Mouse (Mus musculus): ENCODE data around the gene Osbp2.
A peak's percentile ranks its signal among the peaks of the same experiment; 100 is the strongest.

Osbp2 gene

DNA sequence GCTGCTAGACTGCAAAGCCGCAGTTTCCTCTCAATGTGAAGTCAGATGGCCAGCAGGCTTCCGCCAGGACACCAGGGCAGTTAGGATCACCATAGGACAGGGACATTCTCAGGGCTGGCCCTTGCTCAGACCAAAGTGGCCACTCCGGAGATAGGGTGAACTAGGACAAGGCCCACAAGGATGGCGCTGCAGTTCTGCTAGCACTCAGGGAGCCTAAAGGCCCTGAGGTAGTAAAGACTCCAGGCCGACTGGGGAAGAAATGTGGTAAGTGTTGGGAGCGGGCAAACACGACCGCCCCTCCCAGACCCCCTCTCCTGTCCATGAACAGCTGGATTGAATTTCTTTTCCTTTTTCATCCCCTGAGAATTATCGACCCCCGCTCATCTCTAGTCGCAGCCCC, 102.4 kb downstream of the Osbp2 start:
- DNase-seq (ENCODE audit: low read depth, low spot score), result no peak

GRCm38 (mm10) chr11:3759433-3759832, 104.3 kb downstream of the Osbp2 start:
- no peak for DNase-seq (ENCODE audit: low read depth, low spot score)

GRCm38 (mm10) chr11:3755341-3755740, 108.4 kb downstream of the Osbp2 start:
- DNase-seq (ENCODE audit: low read depth, low spot score), result no peak

GRCm38 (mm10) chr11:3754685-3755084, 109.0 kb downstream of the Osbp2 start:
- no peak for DNase-seq (ENCODE audit: low read depth, low spot score)

- DNase-seq (ENCODE audit: low read depth, low spot score), result no peak
These were observed 109.8 kb downstream of the Osbp2 start for GRCm38 (mm10) chr11:3753897-3754296.

DNA sequence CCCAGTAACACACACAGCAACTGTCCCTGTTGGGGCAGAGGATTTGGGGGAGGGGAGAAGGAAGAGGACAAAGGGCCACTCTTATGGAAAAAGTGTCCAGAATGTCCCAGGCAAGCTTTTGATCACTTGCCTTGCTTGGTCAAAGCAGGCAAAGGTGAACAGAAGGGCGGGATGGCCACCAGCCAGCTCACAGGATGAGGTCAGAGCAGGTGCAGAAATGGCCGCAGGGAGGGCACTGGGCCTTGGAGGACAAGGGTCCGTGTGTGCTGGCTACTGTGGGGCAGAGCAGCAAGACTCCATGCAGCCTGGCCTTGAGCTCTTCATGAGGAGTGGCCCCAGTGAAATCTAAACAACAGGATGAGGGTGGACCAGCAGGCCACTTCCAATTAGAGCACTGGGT, 110.9 kb downstream of the Osbp2 start:
- DNase-seq (ENCODE audit: low read depth, low spot score), result no peak

DNA sequence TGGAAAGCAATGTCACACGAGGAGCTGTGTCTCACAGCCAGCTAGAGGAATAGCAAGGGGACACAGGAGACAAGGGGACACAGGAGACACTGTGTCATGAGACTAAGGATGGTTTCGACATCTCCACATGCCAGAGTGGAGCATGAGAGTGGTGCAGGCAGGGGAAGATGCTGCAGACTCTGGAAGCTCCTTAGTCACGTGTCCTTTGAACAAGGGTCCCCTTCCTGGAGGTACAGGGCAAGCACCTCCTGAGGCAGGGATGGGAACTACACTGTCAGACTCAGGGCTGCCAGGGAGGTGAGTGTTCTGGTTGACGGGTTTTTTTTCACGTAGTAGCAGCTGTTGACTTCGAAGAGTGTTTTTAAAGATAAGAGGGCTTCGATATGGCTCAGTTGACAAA, 113.9 kb downstream of the Osbp2 start:
- no peak for DNase-seq (ENCODE audit: low read depth, low spot score)

DNA sequence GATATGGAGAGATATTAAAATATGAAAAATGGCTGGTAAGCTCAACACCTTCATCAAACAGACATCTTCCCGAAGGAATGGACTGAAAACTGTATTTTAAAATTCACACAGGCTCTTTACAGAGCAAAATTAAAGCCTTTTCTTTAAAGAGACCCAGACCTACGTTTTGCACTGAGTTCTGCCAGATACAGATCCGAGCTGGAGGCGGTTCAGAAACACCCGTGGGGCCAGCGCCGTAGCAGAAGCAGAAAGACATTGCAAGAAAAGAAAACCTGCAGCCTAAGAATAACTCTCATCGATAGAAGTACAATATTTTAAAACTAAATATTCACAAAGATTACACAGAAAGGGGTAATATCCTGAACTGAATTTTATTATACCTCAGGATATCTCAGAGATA, 121.3 kb downstream of the Osbp2 start:
- DNase-seq (ENCODE audit: low read depth, low spot score), result no peak

DNA sequence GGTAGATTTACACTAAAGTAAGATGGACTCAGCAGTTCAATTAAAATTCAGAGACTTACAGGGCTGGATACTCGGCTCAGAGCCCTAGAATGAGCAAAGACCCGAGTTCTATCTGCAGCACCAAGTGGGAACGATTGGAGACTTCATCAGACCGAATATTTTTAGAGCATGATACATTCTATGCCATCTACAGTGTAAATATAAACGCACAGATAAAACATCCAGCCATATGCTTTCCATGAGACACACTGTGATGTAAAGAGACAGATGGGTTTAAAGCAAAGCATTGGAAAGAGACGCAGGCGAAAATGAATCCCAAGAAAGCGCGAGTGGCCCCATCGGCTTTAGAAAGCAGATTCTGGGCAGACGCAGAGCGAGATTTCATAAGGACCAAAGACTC, 122.5 kb downstream of the Osbp2 start:
- DNase-seq (ENCODE audit: low read depth, low spot score), result no peak

DNA sequence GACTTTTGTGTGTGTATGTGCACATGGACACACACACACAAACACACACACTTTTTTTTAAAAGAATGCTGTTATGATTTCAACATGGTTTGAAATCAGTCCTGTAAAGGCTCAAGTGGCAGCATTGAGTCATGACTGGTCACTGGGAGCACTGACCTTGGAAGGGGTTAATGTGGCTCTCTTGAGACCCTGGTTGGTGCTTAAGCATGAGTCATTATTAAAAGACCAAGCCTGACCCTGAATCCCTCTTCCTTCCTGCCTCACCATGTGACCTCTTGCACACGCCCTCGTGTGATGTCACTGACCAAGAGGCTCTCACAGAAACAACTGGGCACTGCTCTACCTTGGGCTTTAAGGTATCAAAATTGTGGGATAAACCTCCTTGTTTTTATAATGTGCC, 124.9 kb downstream of the Osbp2 start:
- DNase-seq (ENCODE audit: low read depth, low spot score), result no peak

DNA sequence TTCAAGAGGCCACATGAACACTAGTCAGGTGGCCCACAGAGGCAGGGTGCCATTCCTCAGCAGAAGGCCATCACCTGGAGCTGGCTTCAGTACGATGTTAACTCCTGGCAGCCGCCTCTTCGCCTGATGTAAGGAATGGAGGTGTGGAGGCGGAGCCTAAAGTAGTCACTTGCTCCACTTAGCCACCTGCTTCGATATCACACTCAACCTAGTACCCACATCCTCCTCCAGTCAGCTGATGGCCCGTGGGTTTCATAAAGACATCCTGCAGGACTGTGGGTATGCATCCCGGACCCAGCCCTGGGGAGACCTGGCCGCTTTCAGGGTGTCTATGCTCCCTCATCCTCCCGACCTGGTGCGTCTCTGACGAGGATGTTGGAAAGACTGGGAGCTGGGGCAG, 128.0 kb downstream of the Osbp2 start:
- no peak for DNase-seq (ENCODE audit: low read depth, low spot score)

DNA sequence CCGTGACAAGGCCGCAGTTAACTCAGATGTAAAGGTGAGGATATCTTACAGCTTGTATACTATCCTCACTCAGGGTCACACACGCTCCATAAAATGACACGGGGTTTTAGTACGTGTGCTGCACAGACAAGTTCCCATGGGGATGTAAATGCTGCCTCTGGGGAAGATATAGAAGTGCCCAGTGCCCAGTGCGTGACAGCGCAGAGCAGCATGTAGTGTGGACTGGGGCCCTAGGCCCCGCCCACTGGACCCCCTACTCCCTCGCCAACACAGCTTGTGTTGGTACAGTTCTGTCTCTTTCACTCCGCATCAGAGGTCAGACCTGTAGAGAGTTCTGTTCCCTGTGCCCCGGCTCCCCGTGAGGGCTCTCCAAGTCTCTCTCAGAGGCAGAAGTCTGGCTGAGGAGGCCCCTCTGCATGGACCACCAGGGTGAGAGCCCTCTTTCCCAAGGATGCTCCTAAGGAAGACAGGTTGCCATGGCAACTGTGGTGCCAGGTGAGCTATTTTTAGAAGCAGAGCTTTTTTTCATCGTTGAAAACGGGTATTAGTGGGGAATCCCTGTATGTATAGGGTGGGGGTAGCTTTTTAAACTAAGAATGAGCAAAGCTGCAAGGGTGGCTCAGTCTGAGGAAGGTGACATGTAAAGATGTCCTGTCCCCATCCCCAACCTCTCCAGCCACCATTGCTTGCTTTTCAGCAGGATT, 129.6 kb downstream of the Osbp2 start:
- DNase-seq (ENCODE audit: low read depth, low spot score), result no peak

- DNase-seq (ENCODE audit: low read depth, low spot score), result no peak
These were observed 132.2 kb downstream of the Osbp2 start for GRCm38 (mm10) chr11:3731469-3731868.

GRCm38 (mm10) chr11:3727438-3728105, 136.1 kb downstream of the Osbp2 start:
- no peak for DNase-seq (ENCODE audit: low read depth, low spot score)

GRCm38 (mm10) chr11:3725331-3726054, 138.2 kb downstream of the Osbp2 start:
- DNase-seq (ENCODE audit: low read depth, low spot score), result no peak

GRCm38 (mm10) chr11:3724726-3725125, 139.0 kb downstream of the Osbp2 start:
- no peak for DNase-seq (ENCODE audit: low read depth, low spot score)

DNA sequence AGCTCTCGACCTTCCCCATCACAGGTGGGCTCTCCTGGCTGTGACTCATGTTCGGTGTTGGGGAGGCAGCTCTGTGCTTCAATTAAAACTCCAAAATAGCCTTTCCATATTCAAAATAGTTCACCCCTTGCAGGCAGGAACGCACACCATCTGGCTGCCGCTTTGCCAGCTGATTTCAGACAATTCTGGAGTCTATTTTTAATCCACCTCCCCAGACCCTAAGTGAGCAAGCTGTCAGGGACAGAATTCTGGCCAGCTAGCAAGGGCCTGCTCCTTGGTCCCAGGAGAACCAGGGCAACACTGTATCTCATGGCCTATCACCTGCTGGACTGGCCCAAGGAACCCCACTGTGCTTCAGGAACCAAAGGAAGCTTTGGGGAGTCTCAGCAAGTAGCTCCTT, 139.8 kb downstream of the Osbp2 start:
- no peak for DNase-seq (ENCODE audit: low read depth, low spot score)

DNA sequence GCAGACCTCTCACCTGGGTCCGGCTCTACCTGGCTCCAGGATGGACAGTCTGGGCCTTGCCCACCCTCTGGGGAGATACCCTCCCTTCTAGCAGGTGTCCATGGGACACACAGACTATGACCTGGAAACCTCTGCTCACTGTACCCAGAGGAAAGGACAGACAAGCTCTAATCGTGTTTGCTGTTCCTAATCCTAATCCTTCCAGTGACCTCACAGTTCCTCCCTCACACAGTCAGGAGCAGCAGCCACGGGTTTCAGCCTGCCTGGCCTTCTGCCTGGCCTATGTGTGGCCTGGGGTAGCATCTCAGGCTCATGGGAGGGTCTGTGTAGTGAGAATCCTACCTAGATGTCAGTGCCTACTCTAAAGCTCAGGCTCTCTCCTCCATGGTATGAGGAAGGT, 140.8 kb downstream of the Osbp2 start:
- DNase-seq (ENCODE audit: low read depth, low spot score), result peak; percentile 63

GRCm38 (mm10) chr11:3722036-3722435, 141.7 kb downstream of the Osbp2 start:
- DNase-seq (ENCODE audit: low read depth, low spot score), result peak; percentile 48

GRCm38 (mm10) chr11:3716662-3717061, 147.0 kb downstream of the Osbp2 start:
- no peak for DNase-seq (ENCODE audit: low read depth, low spot score)

- peak; percentile 53 for DNase-seq (ENCODE audit: low read depth, low spot score)
These were observed 149.2 kb downstream of the Osbp2 start for GRCm38 (mm10) chr11:3714486-3714885.

- no peak for DNase-seq (ENCODE audit: low read depth, low spot score)
These were observed 153.5 kb downstream of the Osbp2 start for GRCm38 (mm10) chr11:3710203-3710602.

GRCm38 (mm10) chr11:3707057-3707456, 156.6 kb downstream of the Osbp2 start:
- no peak for DNase-seq (ENCODE audit: low read depth, low spot score)

All from retina, postnatal 7 days (tissue).